Mouse (Mus musculus): ENCODE measurements around the gene Wwc1.
"Not testable (repeated sequence)": the region's sequence is repeated elsewhere in the genome, so short reads cannot be mapped to it uniquely, and the experiment has no call there.

Gene Wwc1

GRCm38 (mm10) chr11:35877651-35878558, 102.4 kb downstream of the Wwc1 start:
- peak; percentile 68 to 81 for DNase-seq

GRCm38 (mm10) chr11:35873624-35874244, 106.6 kb downstream of the Wwc1 start:
- DNase-seq: peak; percentile 37 to 45

GRCm38 (mm10) chr11:35870961-35871360, 109.4 kb downstream of the Wwc1 start:
- no peak for DNase-seq

- no peak for DNase-seq
Observed at GRCm38 (mm10) chr11:35866140-35866539, 114.2 kb downstream of the Wwc1 start.

- peak; percentile 67 to 74 for DNase-seq
Observed at GRCm38 (mm10) chr11:35864981-35865604, 115.2 kb downstream of the Wwc1 start.

- DNase-seq: no peak
Observed at GRCm38 (mm10) chr11:35863653-35864052, 116.7 kb downstream of the Wwc1 start.

- peak in 1 of 2 experiments; percentile 57 for DNase-seq
Observed at GRCm38 (mm10) chr11:35857395-35858067, 122.8 kb downstream of the Wwc1 start.

- peak; percentile 76 to 86 for DNase-seq
Observed at GRCm38 (mm10) chr11:35856359-35857040, 123.8 kb downstream of the Wwc1 start.

GRCm38 (mm10) chr11:35855567-35855966, 124.8 kb downstream of the Wwc1 start:
- DNase-seq: no peak

GRCm38 (mm10) chr11:35854941-35855340, 125.4 kb downstream of the Wwc1 start:
- peak; percentile 65 to 74 for DNase-seq

GRCm38 (mm10) chr11:35853651-35854050, 126.7 kb downstream of the Wwc1 start:
- no peak for DNase-seq

- peak; percentile 59 to 66 for DNase-seq
Observed at GRCm38 (mm10) chr11:35852731-35853130, 127.6 kb downstream of the Wwc1 start.

GRCm38 (mm10) chr11:35844299-35844698, 136.0 kb downstream of the Wwc1 start:
- DNase-seq: no peak

- peak in 1 of 2 experiments; percentile 19 for DNase-seq
Observed at GRCm38 (mm10) chr11:35842560-35842959, 137.8 kb downstream of the Wwc1 start.

GRCm38 (mm10) chr11:35841738-35842325, 138.5 kb downstream of the Wwc1 start:
- no peak for DNase-seq

GRCm38 (mm10) chr11:35840806-35841205, 139.5 kb downstream of the Wwc1 start:
- DNase-seq: not testable (repeated sequence)

GRCm38 (mm10) chr11:35840282-35840681, 140.0 kb downstream of the Wwc1 start:
- peak in 1 of 2 experiments; percentile 18 for DNase-seq

GRCm38 (mm10) chr11:35838345-35839338, 141.7 kb downstream of the Wwc1 start:
- peak; percentile 91 to 93 for DNase-seq

- DNase-seq: no peak
Observed at GRCm38 (mm10) chr11:35837156-35838126, 142.9 kb downstream of the Wwc1 start.

Measured in cerebellum, postnatal 10 days (tissue).